Mouse (Mus musculus) spleen, adult 2 months (tissue): Measurements from ENCODE around the gene Naga. TPM values are rescaled to one million over a fixed set of nuclear protein-coding genes. Genes with fewer than 3 reads are reported as not detected.
A peak's percentile ranks its signal among the peaks of the same experiment; 100 is the strongest.

Experiments
- DNase-seq, 2 experiments: peaks; one replicate each; pipeline versions ENCODE4 v3.0.0 to v3.0.0-alpha.2; 2012 to 2021; ENCODE audit warnings: low spot score in 2 of 2, low read depth in 1 of 2
- H3K27ac ChIP-seq: fragments of 200-500 bp; 2 replicates; pipeline ENCODE4 v1.5.1; 2012; ENCODE audit warnings: low read length, inconsistent platforms; ENCODE audit not compliant: insufficient read depth
- H3K27me3 ChIP-seq: fragments of 200-500 bp; 2 replicates; pipeline ENCODE4 v1.6.1; 2012; ENCODE audit warnings: mild to moderate bottlenecking, moderate library complexity, low read length, inconsistent platforms; ENCODE audit not compliant: control insufficient read depth, insufficient read depth
- H3K36me3 ChIP-seq: fragments of 200-500 bp; 2 replicates; pipeline ENCODE4 v1.6.1; 2012; ENCODE audit warnings: mild to moderate bottlenecking, low read length, inconsistent platforms; ENCODE audit not compliant: control insufficient read depth, insufficient read depth
- H3K4me1 ChIP-seq: fragments of 200-500 bp; 2 replicates; pipeline ENCODE4 v1.6.1; 2011; ENCODE audit warnings: inconsistent platforms; ENCODE audit not compliant: control insufficient read depth, insufficient read depth, insufficient read length
- H3K4me3 ChIP-seq: fragments of 200-500 bp; 2 replicates; pipeline ENCODE4 v1.5.1; 2011; ENCODE audit warnings: mild to moderate bottlenecking, inconsistent platforms; ENCODE audit not compliant: insufficient read depth, insufficient read length; ENCODE audit errors: extremely low read depth
- CTCF ChIP-seq: fragments of 200-500 bp; IDR thresholded peaks from 2 replicates; pipeline ENCODE4 v1.5.1; 2011; ENCODE audit warnings: mild to moderate bottlenecking, inconsistent platforms; ENCODE audit not compliant: insufficient read depth, insufficient read length, insufficient replicate concordance; ENCODE audit errors: extremely low read depth
- POLR2A ChIP-seq: fragments of 200-500 bp; IDR thresholded peaks from 2 replicates; pipeline ENCODE4 v1.6.1; 2011; ENCODE audit warnings: low read depth, low read length, inconsistent platforms
- WGBS: fragments of 180-500 bp; shearing (Covaris S2); methylation state at CpG from one replicate; pipeline ENCODE4 v1.1.7; 2018; 5-methylcytosine and 5-hydroxymethylcytosine counted together
- polyA plus RNA-seq: library from polyadenylated mRNA; depleted of rRNA; stranded (reverse); fragments of >200 nt; gene quantifications from 2 replicates; pipeline ENCODE4 v1.2.3, GENCODE M21; 2012; rRNA removed

Gene Naga
- 121 and 123 TPM in 2 replicates for polyA plus RNA-seq

GRCm38 (mm10) chr15:82338593-82339112 is at the start of gene Naga, which contains the start of the genes Pheta2 and Smdt1:
Gene Naga, minus strand, starts transcription at chr15:82338925.
Gene Pheta2, plus strand, starts transcription at chr15:82338942.
Gene Smdt1, plus strand, starts transcription at chr15:82338959.
- Histone ChIP-seq H3K4me3 (peak within 1 kb of the TSS; percentile 73), H3K4me1 (peaks cover 8% of the 10 kb centered on the region), H3K27ac (peak within 1 kb of the TSS; percentile 27; the same call in 1 of the 2 replicates), H3K36me3 (peaks cover 13% of the 10 kb centered on the region), H3K27me3 (no peaks in the 10 kb centered on the region)
- under 1% methylated on average over 41 of the region's 41 CpGs for WGBS
- no peak for TF ChIP-seq CTCF
- TF ChIP-seq POLR2A: no peak
- peak; percentile 83 to 89 for DNase-seq

DNA sequence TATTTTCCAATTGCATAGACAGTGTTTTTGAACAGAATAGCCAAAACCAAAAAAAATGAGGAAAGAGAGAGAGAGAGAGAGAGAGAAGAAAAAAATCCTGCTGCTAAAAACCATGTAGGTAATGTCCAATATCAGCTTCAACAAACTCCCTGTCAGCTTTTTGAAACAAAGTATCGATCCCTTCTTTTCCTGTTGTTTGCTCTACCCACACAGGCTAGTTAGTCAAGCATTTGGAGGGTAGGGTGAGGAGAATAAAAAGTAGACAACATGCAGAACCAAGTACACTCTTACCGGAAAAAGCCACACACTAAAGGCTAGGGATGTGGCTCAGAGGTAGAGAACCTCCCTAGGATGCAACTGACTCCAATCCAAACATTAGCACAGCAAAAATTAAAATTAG is 47.0 kb upstream of the Naga start:
- Histone ChIP-seq H3K4me1 (no peaks in the 10 kb centered on the region), H3K27me3 (no peaks in the 10 kb centered on the region), H3K36me3 (no peaks in the 10 kb centered on the region), H3K4me3 (no peak overlapping the region), H3K27ac (no peak overlapping the region)
- DNase-seq: no peak
- 89% methylated on average over 2 of the region's 2 CpGs for WGBS
- TF ChIP-seq POLR2A: no peak
- TF ChIP-seq CTCF: no peak

GRCm38 (mm10) chr15:82382441-82382840 is 43.7 kb upstream of the Naga start:
- TF ChIP-seq CTCF (no peak), POLR2A (no peak)
- Histone ChIP-seq H3K27ac (no peak overlapping the region), H3K27me3 (no peaks in the 10 kb centered on the region), H3K36me3 (no peaks in the 10 kb centered on the region), H3K4me3 (no peak overlapping the region), H3K4me1 (0 out of 2 replicates have a peak, but pooled peaks cover 3% of the 10 kb centered on the region)
- WGBS: 87% methylated on average over 2 of the region's 2 CpGs
- no peak for DNase-seq

DNA sequence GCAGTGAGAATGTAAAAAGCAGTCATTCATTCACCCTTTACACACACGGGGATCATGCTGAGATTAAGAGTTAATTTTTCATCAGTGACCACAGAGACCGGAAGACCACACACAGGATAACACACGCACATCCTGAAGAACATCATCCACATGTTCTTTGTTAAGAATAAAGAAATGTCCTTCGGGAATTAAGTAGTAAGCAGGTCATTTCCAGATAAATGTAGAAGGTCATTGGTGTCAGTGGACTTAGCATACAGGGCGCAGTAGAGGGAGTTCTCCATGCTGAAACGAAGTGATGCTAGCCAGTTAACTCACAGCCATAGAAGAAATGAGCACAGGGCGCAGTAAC is 42.0 kb upstream of the Naga start:
- Histone ChIP-seq H3K36me3 (no peaks in the 10 kb centered on the region), H3K4me3 (peak overlapping the region; percentile 73; the same call in 1 of the 2 replicates), H3K27me3 (no peaks in the 10 kb centered on the region), H3K4me1 (0 out of 2 replicates have a peak, but pooled peaks cover 3% of the 10 kb centered on the region), H3K27ac (peak overlapping the region; percentile 22; the same call in 1 of the 2 replicates)
- no peak for TF ChIP-seq POLR2A
- TF ChIP-seq CTCF: no peak
- 51% methylated on average over 7 of the region's 7 CpGs for WGBS
- no peak for DNase-seq

GRCm38 (mm10) chr15:82379871-82380713 is 41.4 kb upstream of the Naga start, which contains the start of gene Cyp2d22:
Gene Cyp2d22, minus strand, starts transcription at chr15:82380260.
- no peaks in the 10 kb centered on the region for H3K36me3 ChIP-seq
- peak within 1 kb of the TSS; percentile 73 for H3K4me3 ChIP-seq
- peak in 1 of 2 experiments; percentile 41 for DNase-seq
- 4% methylated on average over 17 of the region's 24 CpGs for WGBS
- 0 out of 2 replicates have a peak, but pooled peaks cover 3% of the 10 kb centered on the region for H3K4me1 ChIP-seq
- TF ChIP-seq POLR2A (no peak), CTCF (no peak)
- peak within 1 kb of the TSS; percentile 80 for H3K27ac ChIP-seq
- no peaks in the 10 kb centered on the region for H3K27me3 ChIP-seq

- Histone ChIP-seq H3K4me1 (0 out of 2 replicates have a peak, but pooled peaks cover 3% of the 10 kb centered on the region), H3K36me3 (no peaks in the 10 kb centered on the region), H3K27me3 (no peaks in the 10 kb centered on the region), H3K27ac (peak overlapping the region; percentile 80), H3K4me3 (peak overlapping the region; percentile 73)
- no peak for TF ChIP-seq POLR2A
- no peak for TF ChIP-seq CTCF
- 55% methylated on average over 7 of the region's 7 CpGs for WGBS
- no peak for DNase-seq
Observed at GRCm38 (mm10) chr15:82379511-82379870, 40.8 kb upstream of the Naga start.
